Mouse (Mus musculus): ENCODE data around the gene Abraxas1. TPM values are rescaled to one million over a fixed set of nuclear protein-coding genes. Genes with fewer than 3 reads are reported as not detected.

Gene Abraxas1
- polyA plus RNA-seq, 1 experiment from 2014 or later: 25.6 TPM

DNA sequence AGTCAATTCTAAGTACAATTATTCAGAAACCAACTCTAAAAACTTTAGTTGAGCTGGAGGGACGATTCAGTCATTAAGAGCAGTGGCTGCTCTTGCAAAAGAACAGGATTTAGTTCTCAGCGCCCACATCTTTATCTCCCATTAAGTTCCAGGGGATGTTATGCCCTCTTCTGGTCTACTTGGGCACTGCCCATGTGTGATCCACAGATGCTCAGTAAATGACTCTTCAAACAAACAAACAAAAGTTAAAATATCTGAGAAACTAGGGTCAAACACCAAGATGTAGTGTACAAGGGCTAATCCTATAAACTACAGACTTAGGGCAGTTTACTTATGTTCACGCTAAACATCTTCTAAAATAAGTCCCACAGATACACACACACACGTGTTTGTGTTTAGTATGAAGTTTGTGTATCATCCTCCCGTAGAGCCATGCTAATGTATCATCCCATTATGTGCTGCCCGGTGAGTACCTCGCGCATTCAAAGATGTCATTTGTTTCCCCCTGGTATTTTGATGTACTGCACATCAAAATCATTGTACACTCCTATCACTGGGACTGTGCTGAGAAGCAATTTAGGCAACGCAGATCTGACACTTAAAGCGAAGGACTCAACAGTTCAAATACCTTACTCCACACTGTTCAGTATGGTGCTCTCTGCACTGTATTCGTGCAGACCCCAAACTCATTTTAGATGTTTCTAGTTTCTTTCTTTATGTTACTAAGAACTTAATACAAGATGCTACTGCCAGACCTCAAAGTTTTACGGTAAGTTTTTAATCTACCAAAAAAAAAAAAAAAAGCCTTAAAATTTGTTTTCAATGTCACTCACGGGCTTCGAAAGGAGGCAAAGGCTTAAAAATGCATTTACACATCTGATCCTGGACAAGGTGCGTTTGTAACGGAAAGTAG lies 941 bp downstream of the Abraxas1 start:
- peak overlapping the region; percentile 98 for H3K27ac ChIP-seq
- H3K4me3 ChIP-seq: peak overlapping the region; percentile 87
- peaks cover 9% of the 10 kb centered on the region for H3K4me1 ChIP-seq (replicated peaks)
- H3K27me3 ChIP-seq (ENCODE audit: insufficient read depth, poor library complexity, severe bottlenecking): no peaks in the 10 kb centered on the region
- no peaks in the 10 kb centered on the region for H3K9me3 ChIP-seq
- H3K36me3 ChIP-seq: peaks cover 24% of the 10 kb centered on the region
- 32% methylated on average over 16 of the region's 16 CpGs for WGBS
- DNase-seq (ENCODE audit: low spot score): no peak

- Histone ChIP-seq H3K36me3 (peaks cover 37% of the 10 kb centered on the region), H3K4me3 (no peak overlapping the region), H3K27ac (no peak overlapping the region), H3K4me1 (replicated peaks) (peaks cover 9% of the 10 kb centered on the region), H3K27me3 (ENCODE audit: insufficient read depth, poor library complexity, severe bottlenecking) (no peaks in the 10 kb centered on the region), H3K9me3 (no peaks in the 10 kb centered on the region)
- no peak for DNase-seq (ENCODE audit: low spot score)
- WGBS: 87% methylated on average over 4 of the region's 4 CpGs
Measured at GRCm38 (mm10) chr5:100818341-100818740, 2.4 kb downstream of the Abraxas1 start.

- H3K4me3 ChIP-seq: peak within 1 kb of the TSS; percentile 87
- peaks cover 21% of the 10 kb centered on the region for H3K4me1 ChIP-seq (replicated peaks)
- DNase-seq (ENCODE audit: low spot score): peak; percentile 95
- H3K9me3 ChIP-seq: no peaks in the 10 kb centered on the region
- no peaks in the 10 kb centered on the region for H3K27me3 ChIP-seq (ENCODE audit: insufficient read depth, poor library complexity, severe bottlenecking)
- peak within 1 kb of the TSS; percentile 90 for H3K27ac ChIP-seq
- H3K36me3 ChIP-seq: peaks cover 46% of the 10 kb centered on the region
- WGBS: under 1% methylated on average over 67 of the region's 67 CpGs
Measured at GRCm38 (mm10) chr5:100798165-100798860, 22.5 kb downstream of the Abraxas1 start, which contains the start of the genes Helq and Mrps18c. TSS of gene Helq (minus strand) at chr5:100798598. TSS of gene Mrps18c (plus strand) at chr5:100798627.

DNA sequence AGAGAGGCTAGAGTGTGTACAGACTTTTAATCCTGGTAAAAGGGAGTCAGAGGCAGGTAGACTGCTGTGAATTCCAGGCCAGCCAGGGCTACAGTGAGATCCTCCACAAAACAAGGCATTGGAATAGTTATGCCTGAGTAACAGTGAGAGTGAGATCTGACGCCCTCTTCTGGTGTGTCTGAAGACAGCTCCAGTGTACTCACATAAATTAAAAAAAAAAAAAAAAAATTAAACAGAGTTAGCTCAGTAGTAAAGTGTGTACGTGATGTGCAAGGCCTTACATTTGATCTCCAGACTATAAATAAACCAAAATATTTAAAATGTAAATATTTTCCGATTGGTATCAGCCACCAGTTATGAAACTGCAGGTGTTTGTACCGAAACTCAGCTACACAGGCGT lies 26.7 kb downstream of the Abraxas1 start:
- H3K4me1 ChIP-seq (replicated peaks): peaks cover 14% of the 10 kb centered on the region
- no peaks in the 10 kb centered on the region for H3K27me3 ChIP-seq (ENCODE audit: insufficient read depth, poor library complexity, severe bottlenecking)
- peaks cover 75% of the 10 kb centered on the region for H3K36me3 ChIP-seq
- H3K27ac ChIP-seq: no peak overlapping the region
- no peak for DNase-seq (ENCODE audit: low spot score)
- WGBS: 85% methylated on average over 5 of the region's 5 CpGs
- H3K4me3 ChIP-seq: no peak overlapping the region
- no peaks in the 10 kb centered on the region for H3K9me3 ChIP-seq

DNA sequence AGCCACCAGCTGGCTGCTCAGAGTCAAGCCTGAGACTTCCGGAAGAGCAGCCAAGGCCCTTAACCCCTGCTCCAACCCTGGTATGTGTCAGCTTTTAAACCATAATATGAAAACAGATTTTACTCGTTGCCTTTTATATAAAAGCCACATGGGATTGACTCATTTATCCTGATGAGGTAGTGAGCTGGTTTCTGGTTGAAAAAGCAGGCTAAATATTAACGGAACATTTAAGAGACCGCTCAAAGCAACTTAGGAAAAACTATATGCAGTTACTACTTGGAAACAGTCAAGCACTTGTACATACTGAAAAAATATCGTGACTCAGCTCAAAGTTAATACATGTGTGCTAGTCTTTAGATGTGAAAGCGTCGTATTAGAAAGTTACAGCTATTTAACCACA lies 28.5 kb downstream of the Abraxas1 start:
- H3K4me3 ChIP-seq: no peak overlapping the region
- no peaks in the 10 kb centered on the region for H3K9me3 ChIP-seq
- no peak overlapping the region for H3K27ac ChIP-seq
- H3K27me3 ChIP-seq (ENCODE audit: insufficient read depth, poor library complexity, severe bottlenecking): no peaks in the 10 kb centered on the region
- WGBS: 96% methylated on average over 7 of the region's 7 CpGs
- DNase-seq (ENCODE audit: low spot score): no peak
- peaks cover 2% of the 10 kb centered on the region for H3K4me1 ChIP-seq (replicated peaks)
- peaks cover 94% of the 10 kb centered on the region for H3K36me3 ChIP-seq

- 92% methylated on average over 9 of the region's 9 CpGs for WGBS
- Histone ChIP-seq H3K36me3 (peaks cover 97% of the 10 kb centered on the region), H3K4me3 (no peak overlapping the region), H3K27ac (no peak overlapping the region), H3K4me1 (replicated peaks) (no peaks in the 10 kb centered on the region), H3K9me3 (no peaks in the 10 kb centered on the region), H3K27me3 (ENCODE audit: insufficient read depth, poor library complexity, severe bottlenecking) (no peaks in the 10 kb centered on the region)
- DNase-seq (ENCODE audit: low spot score): no peak
Measured at GRCm38 (mm10) chr5:100787527-100787926, 33.2 kb downstream of the Abraxas1 start.

- Histone ChIP-seq H3K36me3 (peaks cover 95% of the 10 kb centered on the region), H3K4me3 (no peak overlapping the region), H3K27ac (no peak overlapping the region), H3K4me1 (replicated peaks) (no peaks in the 10 kb centered on the region), H3K27me3 (ENCODE audit: insufficient read depth, poor library complexity, severe bottlenecking) (no peaks in the 10 kb centered on the region), H3K9me3 (no peaks in the 10 kb centered on the region)
- DNase-seq (ENCODE audit: low spot score): no peak
- WGBS: 95% methylated on average over 13 of the region's 13 CpGs
Measured at GRCm38 (mm10) chr5:100779002-100779401, 41.8 kb downstream of the Abraxas1 start.

GRCm38 (mm10) chr5:100776900-100777299 lies 43.9 kb downstream of the Abraxas1 start:
- Histone ChIP-seq H3K27ac (no peak overlapping the region), H3K9me3 (no peaks in the 10 kb centered on the region), H3K4me1 (replicated peaks) (no peaks in the 10 kb centered on the region), H3K36me3 (peaks cover 93% of the 10 kb centered on the region), H3K27me3 (ENCODE audit: insufficient read depth, poor library complexity, severe bottlenecking) (no peaks in the 10 kb centered on the region), H3K4me3 (no peak overlapping the region)
- WGBS: 93% methylated on average over 5 of the region's 5 CpGs
- no peak for DNase-seq (ENCODE audit: low spot score)

DNA sequence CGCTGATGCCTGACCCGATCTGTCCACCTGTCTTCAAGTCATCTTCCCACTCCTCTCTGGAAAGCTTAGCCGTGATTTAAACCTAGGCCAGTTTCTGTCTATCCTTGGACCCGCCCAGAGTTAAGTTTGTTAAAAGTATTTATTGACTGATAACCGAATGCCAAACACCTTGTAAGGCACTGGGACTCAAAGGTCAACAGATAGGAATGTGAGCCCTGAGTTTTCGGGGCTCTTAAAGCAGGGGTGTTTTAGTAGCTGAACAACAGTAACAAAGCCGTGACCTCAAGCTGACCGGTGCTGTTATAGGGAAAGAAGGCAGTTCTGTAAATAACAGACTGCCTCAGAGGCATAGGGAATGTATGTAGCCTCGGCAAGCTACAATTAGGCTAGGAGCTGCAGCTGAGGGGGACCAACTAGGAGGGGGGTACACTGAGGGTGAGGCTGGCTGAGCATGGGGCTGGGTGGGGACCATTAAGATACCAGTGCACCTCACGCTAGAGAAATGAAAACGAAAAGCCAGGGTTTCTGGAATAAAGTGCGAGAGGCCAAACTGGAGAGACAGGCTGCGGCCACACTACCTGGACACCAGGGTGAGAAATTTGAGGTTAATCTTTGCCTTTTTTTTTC lies 44.9 kb downstream of the Abraxas1 start:
- DNase-seq (ENCODE audit: low spot score): no peak
- 92% methylated on average over 13 of the region's 13 CpGs for WGBS
- Histone ChIP-seq H3K4me3 (no peak overlapping the region), H3K4me1 (replicated peaks) (no peaks in the 10 kb centered on the region), H3K9me3 (no peaks in the 10 kb centered on the region), H3K27ac (no peak overlapping the region), H3K27me3 (ENCODE audit: insufficient read depth, poor library complexity, severe bottlenecking) (no peaks in the 10 kb centered on the region), H3K36me3 (peaks cover 93% of the 10 kb centered on the region)

DNA sequence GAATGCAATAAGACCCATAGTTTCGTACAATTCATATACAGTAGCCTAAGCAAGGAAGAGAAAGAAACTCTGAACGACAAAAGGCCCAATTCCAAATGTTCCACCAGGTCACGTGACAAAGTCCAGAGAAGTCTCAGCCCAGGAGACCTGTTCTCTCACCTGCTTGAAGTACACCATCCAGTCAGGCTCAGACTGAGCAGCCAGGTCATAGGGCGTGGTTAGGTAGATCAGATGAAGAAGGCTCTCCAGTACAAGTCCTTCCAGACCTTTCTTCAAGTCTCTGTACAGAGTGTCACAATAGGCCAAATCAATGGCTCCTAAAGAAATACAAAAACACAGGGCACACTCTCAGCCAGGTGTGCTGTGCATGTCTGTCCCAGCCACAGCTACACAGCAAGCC lies 49.2 kb downstream of the Abraxas1 start:
- 94% methylated on average over 4 of the region's 4 CpGs for WGBS

GRCm38 (mm10) chr5:100766026-100766425 lies 54.7 kb downstream of the Abraxas1 start:
- WGBS: 96% methylated on average over 7 of the region's 7 CpGs
- no peaks in the 10 kb centered on the region for H3K9me3 ChIP-seq
- no peak overlapping the region for H3K27ac ChIP-seq
- peaks cover 97% of the 10 kb centered on the region for H3K36me3 ChIP-seq
- H3K27me3 ChIP-seq (ENCODE audit: insufficient read depth, poor library complexity, severe bottlenecking): no peaks in the 10 kb centered on the region
- DNase-seq (ENCODE audit: low spot score): no peak
- H3K4me1 ChIP-seq (replicated peaks): no peaks in the 10 kb centered on the region
- H3K4me3 ChIP-seq: no peak overlapping the region

More for the DNA sequence above, 49.2 kb downstream of the Abraxas1 start:
- Histone ChIP-seq H3K4me3 (no peak overlapping the region), H3K27me3 (ENCODE audit: insufficient read depth, poor library complexity, severe bottlenecking) (no peaks in the 10 kb centered on the region), H3K27ac (no peak overlapping the region), H3K9me3 (no peaks in the 10 kb centered on the region), H3K4me1 (replicated peaks) (no peaks in the 10 kb centered on the region), H3K36me3 (peaks cover 96% of the 10 kb centered on the region)
- no peak for DNase-seq (ENCODE audit: low spot score)

DNA sequence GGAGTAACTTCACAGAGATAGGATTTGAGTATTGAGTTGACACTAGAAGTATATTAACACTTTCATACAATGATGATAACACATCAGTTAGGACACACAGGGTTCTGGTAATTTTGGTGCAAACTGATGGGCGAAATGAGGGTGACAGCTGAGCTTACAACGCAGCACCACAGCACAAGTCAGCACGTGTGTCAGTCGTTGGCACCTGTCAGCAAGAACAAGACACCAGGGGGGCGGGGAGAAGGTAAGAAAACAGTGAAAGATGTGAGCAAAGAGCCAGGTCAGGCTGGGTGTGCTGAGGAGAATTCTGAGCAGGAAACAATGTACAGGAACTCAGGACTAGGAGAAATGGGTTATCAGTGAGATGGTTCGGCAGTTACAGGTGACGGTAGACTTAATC lies 59.0 kb downstream of the Abraxas1 start:
- WGBS: 92% methylated on average over 7 of the region's 7 CpGs
- no peaks in the 10 kb centered on the region for H3K27me3 ChIP-seq (ENCODE audit: insufficient read depth, poor library complexity, severe bottlenecking)
- no peak for DNase-seq (ENCODE audit: low spot score)
- peaks cover 4% of the 10 kb centered on the region; the same call in 1 of the 2 replicates for H3K9me3 ChIP-seq
- no peak overlapping the region for H3K4me3 ChIP-seq
- peaks cover 68% of the 10 kb centered on the region for H3K36me3 ChIP-seq
- H3K4me1 ChIP-seq (replicated peaks): no peaks in the 10 kb centered on the region
- H3K27ac ChIP-seq: no peak overlapping the region

Data from hindbrain, embryonic 10.5 days (tissue).